Mouse (Mus musculus): ENCODE measurements around the gene Cdkn2c. TPM values are rescaled to one million over a fixed set of nuclear protein-coding genes. Genes with fewer than 3 reads are reported as not detected.

Cdkn2c gene
- polyA plus RNA-seq (2017; shearing (Covaris generic)) = 4.9 TPM

DNA sequence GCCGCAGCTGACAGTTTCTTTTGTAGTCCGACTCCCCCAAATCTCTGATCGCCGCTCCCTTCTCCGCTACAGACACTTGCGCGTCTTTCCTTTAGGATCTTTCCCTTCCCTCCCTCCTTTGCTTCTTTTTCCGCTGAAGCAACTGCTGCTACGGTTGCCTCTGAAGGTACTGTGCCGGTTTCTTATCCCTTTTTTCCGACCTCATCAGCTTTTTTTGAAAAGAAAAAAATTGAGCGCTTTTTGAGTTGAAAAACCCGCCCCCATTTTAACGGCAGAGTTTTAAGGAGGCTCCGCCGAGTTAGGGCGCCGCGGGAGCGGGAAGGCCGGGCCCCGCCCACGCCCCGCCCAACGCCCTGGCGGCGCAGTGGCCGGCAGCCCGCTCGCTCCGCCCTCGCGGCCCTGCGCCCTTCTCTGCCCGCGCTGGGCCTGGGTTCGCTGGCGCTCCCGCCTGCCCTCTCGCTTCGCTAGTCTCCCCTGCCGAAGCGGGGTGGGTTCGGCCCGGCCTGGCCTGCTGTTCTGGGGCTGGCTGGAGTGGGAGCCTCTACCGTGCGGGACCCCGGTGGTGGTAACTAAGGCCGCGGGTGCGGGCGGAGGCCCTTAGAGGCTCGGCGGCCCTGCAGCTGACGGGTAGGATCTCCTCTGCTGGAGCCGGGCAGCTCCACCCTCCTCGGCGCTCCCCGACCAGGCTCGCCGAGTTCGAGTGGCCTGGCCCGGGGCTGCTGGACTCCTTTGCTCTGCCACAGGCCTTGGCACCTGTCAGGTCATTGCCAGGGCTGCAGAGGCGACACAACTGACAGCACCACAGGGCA is at the start of gene Cdkn2c:
TSS of gene Cdkn2c (minus strand) at position 729 of the 809 bp plus-strand sequence.

DNA sequence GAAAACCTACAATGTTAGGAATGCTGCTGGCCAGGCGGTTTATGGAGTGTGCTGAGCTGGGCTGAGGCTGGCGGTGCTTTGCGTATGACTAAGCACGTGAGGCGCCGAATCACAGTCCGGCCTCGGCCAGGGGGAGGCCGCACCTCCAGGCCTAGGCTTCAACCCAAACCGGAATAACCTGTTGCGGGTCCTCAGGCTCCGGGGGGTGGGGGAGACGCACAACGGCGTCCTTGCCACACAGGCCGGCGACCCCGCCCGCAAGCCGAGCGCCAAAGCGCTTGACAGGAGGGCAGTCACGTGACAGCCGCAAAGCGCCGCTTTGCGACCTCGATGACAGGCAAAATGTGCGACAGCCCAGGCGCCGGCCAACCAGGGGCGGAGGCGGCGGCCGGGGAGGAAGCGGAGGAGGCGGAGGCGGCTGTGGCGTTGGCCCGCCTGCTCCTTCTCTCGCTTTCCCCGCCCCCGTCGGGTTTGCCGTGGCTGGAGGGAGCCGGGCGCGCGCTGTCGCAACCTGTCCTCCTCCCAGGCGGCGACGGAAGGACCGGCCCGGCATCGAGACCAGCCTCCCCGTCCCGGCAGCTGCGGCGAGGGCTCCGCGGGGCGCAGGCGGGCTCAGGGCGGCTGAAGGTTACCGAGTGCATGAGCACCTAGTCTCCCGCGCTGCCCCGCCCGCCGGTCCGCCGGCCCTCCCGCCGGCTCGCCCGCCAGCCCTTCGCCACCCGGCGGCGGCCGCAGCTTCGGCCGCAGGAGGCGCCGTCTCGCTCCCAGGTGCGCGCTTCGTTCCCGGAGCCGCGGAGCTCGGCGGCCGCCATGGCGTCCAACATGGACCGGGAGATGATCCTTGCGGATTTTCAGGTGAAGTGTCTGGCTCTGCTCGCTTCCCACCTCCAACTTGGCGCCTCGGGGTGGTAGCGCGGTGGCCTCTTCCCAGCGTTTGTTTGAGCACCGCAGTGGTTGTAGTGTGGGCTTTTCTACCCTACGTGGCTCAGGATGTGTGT is 9.5 kb upstream of the Cdkn2c start, which contains the start of gene Faf1:
TSS of gene Faf1 (plus strand) at position 371 of the 998 bp plus-strand sequence.

Other genes starting within 250 kb of the Cdkn2c start
- 65.6 TPM for gene Rnf11, start 182.5 kb downstream of the Cdkn2c start, polyA plus RNA-seq (2017; shearing (Covaris generic))
- gene 4930522H14Rik, start 135.9 kb downstream of the Cdkn2c start, polyA plus RNA-seq (2017; shearing (Covaris generic)) = not detected
- 38.3 TPM for gene Faf1, start 9.4 kb upstream of the Cdkn2c start, polyA plus RNA-seq (2017; shearing (Covaris generic))